In genomic region chr1:170422188-170422587, GRCm38 (mm10) we compare ENCODE assay signal across 35 mouse cellular contexts.
"Had no signal": no experiment of that assay in that cellular context is flagged by ENCODE, and none has a peak within 500 bp of the region (broad histone marks: within the 10 kb centered on the region; RNA-seq: fewer than 3 reads in every experiment).

No protein-coding gene starts in this region.

- H3K4me1 ChIP-seq: heart, embryonic 12.5 days; heart, embryonic 15.5 days; intestine, embryonic 15.5 days had no signal

- H3K4me2 ChIP-seq: heart, embryonic 11.5 days; heart, embryonic 12.5 days; heart, embryonic 13.5 days; heart, embryonic 15.5 days; hindbrain, embryonic 12.5 days; hindbrain, embryonic 13.5 days; hindbrain, embryonic 14.5 days; hindbrain, embryonic 15.5 days; intestine, embryonic 15.5 days; kidney, embryonic 15.5 days had no signal

- ATAC-seq: hindbrain, embryonic 16.5 days; hindbrain, postnatal 0 days; inflammation-experienced regulatory T-cells, adult 6 months; intestine, embryonic 15.5 days; intestine, embryonic 16.5 days; intestine, postnatal 0 days had no signal

- H3K9ac ChIP-seq: heart, embryonic 12.5 days; heart, embryonic 13.5 days; heart, embryonic 15.5 days; hindbrain, embryonic 12.5 days; hindbrain, embryonic 13.5 days; hindbrain, embryonic 14.5 days; hindbrain, embryonic 15.5 days; intestine, embryonic 15.5 days; kidney, embryonic 15.5 days had no signal

- DNase-seq: heart, postnatal 10 days; heart, postnatal 14 days; heart, postnatal 36 days; heart, postnatal 4 days; kidney, adult 11 months; kidney, adult 18-20 months; kidney, adult 2 months; kidney, adult 8-10 months; kidney, adult 9 months; kidney, postnatal 10 days; kidney, postnatal 14 days; kidney, postnatal 25 days; kidney, postnatal 36 days; kidney, postnatal 4 days; layer of hippocampus, adult 9-11 months; layer of hippocampus, postnatal 36 days had no signal

- H3K36me3 ChIP-seq: heart, embryonic 10.5 days; heart, embryonic 12.5 days; heart, embryonic 13.5 days; heart, embryonic 15.5 days; hindbrain, embryonic 10.5 days; hindbrain, embryonic 12.5 days; hindbrain, embryonic 13.5 days; hindbrain, embryonic 15.5 days; intestine, embryonic 15.5 days; kidney, embryonic 15.5 days had no signal

- H3K27me3 ChIP-seq: heart, embryonic 12.5 days; heart, embryonic 13.5 days; heart, embryonic 15.5 days; hindbrain, embryonic 12.5 days; hindbrain, embryonic 15.5 days; intestine, embryonic 15.5 days; kidney, embryonic 15.5 days had no signal

- H3K4me3 ChIP-seq: heart, embryonic 10.5 days; heart, embryonic 12.5 days; heart, embryonic 13.5 days; heart, embryonic 15.5 days; hindbrain, embryonic 10.5 days; hindbrain, embryonic 12.5 days; hindbrain, embryonic 13.5 days; hindbrain, embryonic 15.5 days; intestine, embryonic 15.5 days; kidney, embryonic 15.5 days; layer of hippocampus, adult 2 months had no signal

- H3K27ac ChIP-seq: heart, embryonic 10.5 days; heart, embryonic 13.5 days; heart, embryonic 15.5 days; hindbrain, embryonic 10.5 days; hindbrain, embryonic 12.5 days; hindbrain, embryonic 13.5 days; hindbrain, embryonic 14.5 days; hindbrain, embryonic 15.5 days; hindbrain, postnatal 0 days; intestine, embryonic 15.5 days; kidney, embryonic 15.5 days; kidney, postnatal 0 days; layer of hippocampus, adult 2 months had no signal

- H3K9me3 ChIP-seq: heart, embryonic 10.5 days; heart, embryonic 12.5 days; heart, embryonic 13.5 days; heart, embryonic 15.5 days; hindbrain, embryonic 10.5 days; hindbrain, embryonic 12.5 days; hindbrain, embryonic 13.5 days; hindbrain, embryonic 15.5 days; intestine, embryonic 15.5 days; kidney, embryonic 15.5 days had no signal
